Mouse (Mus musculus) hindbrain, embryonic 12.5 days (tissue): ENCODE measurements around the gene Xirp1. TPM values are rescaled to one million over a fixed set of nuclear protein-coding genes. Genes with fewer than 3 reads are reported as not detected.

Experiments used
- polyA plus RNA-seq: library from polyadenylated mRNA; unstranded; fragments of >200 nt; fragmentation: Nextera tagmentation; extraction: Ambion mirVana; gene quantifications from 2 replicates; pipeline ENCODE4 v1.2.1, GENCODE M21; 2016

Gene Xirp1
- polyA plus RNA-seq, 1 experiment from 2014 or later, result 0.04 TPM

Other genes starting within 250 kb of the Xirp1 start
- 0.10 and 0.20 TPM in 2 replicates for gene Scn11a, start 198.1 kb downstream of the Xirp1 start, polyA plus RNA-seq
- gene Wdr48, start 128.7 kb downstream of the Xirp1 start, polyA plus RNA-seq, result 72.4 and 77.9 TPM in 2 replicates
- 22.4 and 24.0 TPM in 2 replicates for gene Gorasp1, start 86.0 kb downstream of the Xirp1 start, polyA plus RNA-seq
- 1.1 and 1.5 TPM in 2 replicates for gene Ttc21a, start 86.0 kb downstream of the Xirp1 start, polyA plus RNA-seq
- gene Csrnp1, start 38.9 kb downstream of the Xirp1 start, polyA plus RNA-seq, result 2.6 and 2.8 TPM in 2 replicates
- gene Cx3cr1, start 46.3 kb upstream of the Xirp1 start, polyA plus RNA-seq, result 7.5 and 8.2 TPM in 2 replicates
- gene Ccr8, start 68.5 kb upstream of the Xirp1 start, polyA plus RNA-seq, result not detected in 2 replicates
- 35.0 and 38.0 TPM in 2 replicates for gene Slc25a38, start 86.8 kb upstream of the Xirp1 start, polyA plus RNA-seq
- 793 and 930 TPM in 2 replicates for gene Rpsa, start 104.1 kb upstream of the Xirp1 start, polyA plus RNA-seq
- not detected in 2 replicates for gene Mobp, start 126.1 kb upstream of the Xirp1 start, polyA plus RNA-seq